Mouse (Mus musculus) monocyte, adult 5-6 weeks (primary cell): Measurements from ENCODE around the gene Shisa5. TPM values are rescaled to one million over a fixed set of nuclear protein-coding genes. Genes with fewer than 3 reads are reported as not detected.

Experiments
- ATAC-seq: fragments of 153-309, 156-312 bp; replicated peaks from 2 replicates; pipeline ENCODE4 v1.8.0; 2017; ENCODE audit warnings: mild to moderate bottlenecking; ENCODE audit not compliant: low TSS enrichment, insufficient number of reproducible peaks, severe bottlenecking, poor library complexity, low FRiP score
- total RNA-seq: library from RNA; stranded (forward); fragments of 200-1000, 200-491, 200-594 nt; gene quantifications from 3 replicates; pipeline ENCODE4 v1.2.3, GENCODE M21; 2017

The Shisa5 gene
- total RNA-seq, 1 experiment from 2014 or later: 526 TPM

DNA sequence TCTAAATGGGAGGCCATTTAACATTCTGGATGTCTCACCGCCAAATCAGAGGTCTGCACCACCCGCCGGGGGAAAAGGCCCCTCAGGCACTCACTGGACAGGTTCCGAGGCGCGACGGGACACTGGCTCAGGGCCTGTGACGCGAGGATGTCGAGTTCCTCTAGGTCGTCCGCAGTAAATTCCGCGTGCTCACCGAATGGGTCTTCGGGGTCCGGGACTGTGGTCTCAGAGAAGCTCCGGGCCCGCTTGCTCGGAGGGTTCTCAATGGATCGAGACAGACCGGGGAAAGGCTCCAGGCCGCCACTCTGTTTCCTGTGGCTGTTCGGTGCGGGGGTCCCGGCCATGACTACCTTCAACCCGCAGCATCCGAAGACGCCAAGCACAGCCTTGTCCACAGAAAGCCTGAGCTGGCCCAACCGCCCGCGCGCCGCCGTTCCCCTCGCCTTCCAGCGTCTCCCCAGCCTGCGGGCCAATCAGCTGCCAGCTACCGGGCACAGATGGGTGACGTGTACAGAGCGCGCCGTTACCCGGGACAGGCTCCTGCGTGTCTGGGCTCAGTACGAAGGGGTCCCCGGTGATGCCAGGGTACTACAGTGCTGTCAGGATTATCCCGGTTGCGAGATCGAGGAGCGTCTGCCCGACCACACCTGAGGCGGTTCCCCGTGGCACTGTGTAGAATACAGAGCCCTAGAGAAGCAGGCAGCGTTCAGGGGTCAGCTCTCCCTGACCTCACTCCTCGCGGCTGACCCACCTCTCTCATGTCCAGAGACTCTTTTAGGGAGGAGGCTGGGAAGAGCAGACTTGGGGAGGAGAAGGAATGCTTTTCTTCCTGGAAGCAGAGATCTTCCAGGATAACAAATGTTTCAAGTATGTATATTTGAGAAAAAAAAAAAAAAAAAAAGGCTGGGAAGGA is 35.6 kb downstream of the Shisa5 start, which contains the start of gene Atrip:
Atrip (minus strand) TSS at position 464 of the 913 bp plus-strand sequence.
- peak; percentile 99 for ATAC-seq

DNA sequence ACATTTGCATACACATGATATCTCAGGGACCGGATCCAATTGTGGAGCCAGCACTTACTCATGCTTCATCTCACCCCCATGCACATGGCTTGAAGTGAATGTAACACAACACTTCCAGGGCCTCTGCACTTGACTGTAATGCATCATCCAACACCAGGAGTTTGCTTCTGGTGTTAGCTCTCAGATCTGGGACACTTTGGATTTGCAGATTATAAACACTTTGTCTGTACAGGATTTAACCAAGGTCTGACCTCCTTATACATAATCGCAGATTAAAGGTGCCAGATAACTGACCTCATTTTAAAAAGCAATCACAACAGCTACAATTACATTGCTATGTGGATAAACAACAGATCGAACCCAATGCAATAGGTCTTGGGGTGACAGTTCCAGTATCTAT is 42.2 kb downstream of the Shisa5 start:
- ATAC-seq: no peak

DNA sequence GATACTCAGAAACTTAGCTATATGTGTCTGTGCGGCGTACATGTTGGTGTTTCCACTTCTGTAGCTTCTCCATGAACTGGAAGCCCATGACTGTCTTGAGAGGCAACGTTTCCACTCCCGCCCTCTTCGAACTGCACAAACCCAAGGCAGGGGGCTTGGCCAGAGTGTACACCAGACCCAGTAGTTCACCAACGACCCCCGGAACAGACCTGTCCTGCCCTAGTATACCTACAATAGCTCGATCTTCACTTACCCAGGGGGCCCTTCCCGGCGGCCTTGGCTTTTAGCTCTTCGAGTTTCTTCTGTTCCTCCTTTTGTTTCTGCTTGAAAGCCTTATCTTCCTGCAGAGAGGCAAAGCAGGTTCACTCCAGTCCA is 43.4 kb downstream of the Shisa5 start:
- ATAC-seq: no peak

DNA sequence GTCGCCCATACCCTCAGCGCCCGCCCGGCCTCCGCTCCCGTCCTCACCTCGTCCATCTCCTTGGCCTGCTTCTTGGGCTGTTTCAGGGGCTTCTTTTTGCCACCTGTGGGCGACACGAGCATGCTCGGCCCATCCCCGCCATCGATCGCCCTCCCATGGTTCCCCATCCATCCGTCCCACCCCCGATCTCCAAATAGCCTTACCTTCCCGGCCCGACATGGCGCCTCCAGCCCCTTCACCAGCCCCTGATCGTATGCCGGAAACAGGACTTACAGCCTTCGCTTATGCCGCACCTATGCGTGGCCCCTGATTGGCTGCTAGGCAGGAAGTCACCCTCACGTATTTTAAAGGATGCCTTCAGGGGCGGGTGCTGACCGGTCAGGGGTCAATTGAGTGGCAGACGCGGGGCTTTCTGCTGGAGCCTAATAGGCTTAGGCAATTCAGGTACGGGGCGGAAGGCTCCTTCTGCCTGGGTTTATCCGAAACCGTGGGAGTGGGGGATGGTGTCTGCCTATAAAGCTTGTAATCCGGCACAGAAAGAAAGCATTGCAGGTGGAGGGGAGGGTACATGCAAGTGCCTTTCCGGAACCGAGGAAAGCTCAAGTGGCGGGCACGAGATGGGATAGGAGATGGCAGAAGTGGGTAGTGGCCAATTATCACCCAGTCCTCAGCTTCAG is 43.9 kb downstream of the Shisa5 start, which contains the start of the genes Ccdc51 and Tma7:
Ccdc51 (plus strand) TSS at position 370 of the 677 bp plus-strand sequence.
Tma7 (minus strand) TSS at position 464 of the 677 bp plus-strand sequence.
- peak; percentile 98 for ATAC-seq

DNA sequence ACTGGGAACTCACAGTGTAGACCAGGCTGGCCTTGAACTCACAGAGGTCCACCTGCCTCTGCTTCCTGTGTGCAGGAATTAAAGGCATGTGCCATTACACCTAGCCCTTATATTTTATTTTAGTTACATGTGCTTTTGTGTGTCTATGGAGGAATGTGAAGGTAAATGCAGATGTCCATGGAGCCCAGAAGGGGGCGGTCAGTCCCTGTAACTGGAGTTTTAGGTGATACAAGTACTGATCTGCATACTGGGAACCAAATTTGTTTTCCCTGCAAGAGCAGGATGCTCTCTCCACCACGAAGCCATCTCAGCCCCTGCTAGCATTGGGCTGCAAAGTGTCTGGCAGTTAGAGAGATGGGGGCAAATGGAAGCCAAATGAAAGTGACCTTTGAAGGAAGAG is 46.6 kb downstream of the Shisa5 start:
- ATAC-seq: no peak

DNA sequence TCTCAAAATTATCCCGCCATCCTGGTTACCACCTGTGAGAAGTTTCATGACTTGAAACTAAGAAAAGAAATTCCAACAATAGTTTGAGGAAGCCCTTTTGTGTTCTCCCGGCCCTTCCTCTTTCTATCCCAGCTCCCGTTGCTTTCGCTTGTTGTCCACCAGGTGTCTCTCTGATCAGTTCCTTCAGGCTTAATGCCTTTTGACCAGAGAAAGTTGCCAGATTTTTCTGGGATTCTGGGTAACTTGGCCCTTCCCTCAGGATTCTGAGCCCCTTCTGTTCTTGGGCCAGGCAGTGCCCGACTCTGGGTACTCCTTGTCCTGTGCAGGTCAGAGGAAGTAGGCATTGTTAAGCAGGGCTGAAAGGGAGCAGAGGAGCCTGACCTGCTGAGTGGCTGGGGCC is 49.6 kb downstream of the Shisa5 start:
- ATAC-seq: no peak

DNA sequence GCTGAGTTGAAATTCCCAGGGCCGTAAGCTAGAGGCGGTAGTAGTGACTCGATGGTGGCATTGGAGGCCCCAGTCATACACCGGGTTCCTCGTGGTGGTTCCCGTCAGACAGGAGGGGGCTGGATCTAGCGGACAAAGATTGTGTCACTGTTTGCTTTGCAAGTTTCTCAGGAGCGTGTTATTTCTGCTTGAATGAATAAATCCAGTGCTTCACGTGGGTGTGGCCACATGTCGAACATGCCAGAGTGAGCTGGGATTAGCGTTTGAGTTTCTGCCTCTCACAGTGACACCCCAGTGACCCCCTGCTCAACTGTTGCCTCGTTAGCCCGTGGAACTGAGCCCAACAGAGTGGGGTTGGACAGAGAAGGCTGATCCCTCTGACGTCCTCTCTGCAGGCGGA is 52.1 kb downstream of the Shisa5 start:
- ATAC-seq: no peak

DNA sequence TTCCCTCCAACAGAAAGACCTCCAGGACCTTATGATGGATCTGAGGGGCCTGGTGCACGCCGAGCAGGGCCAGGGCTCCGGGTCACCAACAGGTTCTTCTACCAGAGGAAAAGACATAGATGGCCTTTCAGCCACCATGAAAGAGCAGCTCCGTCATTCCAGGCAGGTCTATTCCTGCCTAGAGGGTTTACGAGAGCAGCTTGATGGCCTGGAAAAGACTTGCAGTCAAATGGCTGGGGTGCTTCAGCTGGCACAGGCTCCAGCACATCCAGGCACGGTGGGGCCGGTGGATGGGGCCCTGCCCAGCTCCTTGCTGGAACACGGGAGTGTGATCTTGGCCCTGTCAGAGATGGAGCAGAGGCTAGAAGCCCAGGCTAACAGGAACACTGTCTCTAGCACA is 53.4 kb downstream of the Shisa5 start:
- no peak for ATAC-seq

DNA sequence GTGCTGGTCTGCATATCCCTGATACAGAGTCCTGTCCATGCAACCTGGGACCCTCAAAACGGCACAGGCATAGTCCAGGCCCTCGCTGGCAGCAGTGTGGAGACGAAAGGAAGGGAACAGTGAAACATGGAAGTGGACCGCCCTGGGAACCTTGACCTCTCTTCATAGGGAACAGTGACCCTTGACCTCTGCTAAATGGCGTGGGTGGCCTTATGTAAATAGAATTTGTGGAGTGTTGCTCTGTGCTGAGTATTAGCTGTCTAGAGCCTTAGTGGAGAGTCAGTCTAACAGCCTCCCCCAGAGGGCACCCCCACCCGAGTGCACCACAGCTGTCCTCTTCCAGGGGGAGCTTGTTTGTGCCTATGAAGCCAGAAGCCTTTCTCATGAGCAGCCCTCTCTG is 54.4 kb downstream of the Shisa5 start:
- ATAC-seq: no peak

DNA sequence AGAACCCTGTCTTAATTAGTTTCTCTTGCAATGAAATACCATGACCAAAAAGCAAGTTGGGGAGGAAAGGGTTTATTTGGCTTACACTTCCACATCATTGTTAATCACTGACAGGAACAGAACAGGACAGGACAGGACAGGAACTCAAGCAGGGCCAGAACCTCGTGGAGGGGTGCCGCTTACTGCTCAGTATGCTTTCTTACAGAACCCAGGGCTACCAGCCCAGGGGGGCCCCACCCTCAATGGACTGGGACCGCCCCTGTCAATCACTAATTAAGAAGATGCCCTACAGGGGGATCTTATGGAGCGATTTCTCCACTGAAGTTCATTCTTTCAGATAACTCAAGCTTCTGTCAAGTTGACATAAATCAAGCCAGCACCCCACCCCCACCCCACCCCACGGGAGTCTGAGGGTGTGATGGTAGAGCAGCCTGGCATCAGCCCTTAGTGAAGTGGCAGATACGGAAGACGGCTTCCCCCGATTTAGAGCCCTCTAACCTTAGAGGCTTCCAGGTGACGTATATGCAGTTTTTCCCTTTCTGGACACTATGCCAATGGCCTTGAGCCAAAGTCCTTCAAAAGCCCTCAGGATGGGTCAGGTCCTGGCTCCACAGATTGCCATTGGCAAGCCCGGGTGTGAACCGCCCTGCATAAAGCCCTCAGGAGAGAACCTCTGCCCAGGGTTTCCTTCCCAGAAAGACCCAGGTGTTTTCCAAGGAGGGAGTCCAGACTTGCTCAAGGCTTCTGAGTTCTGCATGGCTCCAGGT is 55.6 kb downstream of the Shisa5 start:
- ATAC-seq: no peak

DNA sequence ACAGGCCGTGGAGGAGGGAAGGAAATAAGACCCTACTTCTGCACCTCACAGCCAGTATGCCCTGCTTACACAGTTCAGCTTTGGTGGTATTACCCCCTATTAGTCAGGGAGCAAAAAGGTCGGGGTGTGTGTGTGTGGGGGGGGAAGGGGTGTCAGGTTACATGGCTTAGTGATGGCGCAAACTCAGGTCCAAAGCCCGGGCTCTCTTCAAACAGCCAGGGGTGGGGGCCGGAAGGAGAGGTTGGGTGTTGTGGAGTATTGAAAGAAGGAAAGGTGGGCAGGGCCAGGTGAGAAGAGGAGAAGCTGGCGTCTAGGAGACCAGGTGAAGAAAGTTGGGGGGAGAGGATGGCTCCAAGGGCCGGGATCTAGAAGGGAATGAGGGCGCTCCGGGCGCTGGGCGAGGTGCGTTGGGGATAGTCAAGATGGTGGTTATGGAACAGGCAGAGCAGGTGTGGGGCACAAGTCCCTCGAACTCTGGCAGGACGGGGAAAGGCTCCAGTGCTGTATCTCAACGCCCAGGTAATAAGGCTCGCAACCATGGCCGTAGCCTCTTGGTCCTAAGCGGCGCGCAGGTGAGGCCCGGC is 56.3 kb downstream of the Shisa5 start:
- ATAC-seq: no peak

DNA sequence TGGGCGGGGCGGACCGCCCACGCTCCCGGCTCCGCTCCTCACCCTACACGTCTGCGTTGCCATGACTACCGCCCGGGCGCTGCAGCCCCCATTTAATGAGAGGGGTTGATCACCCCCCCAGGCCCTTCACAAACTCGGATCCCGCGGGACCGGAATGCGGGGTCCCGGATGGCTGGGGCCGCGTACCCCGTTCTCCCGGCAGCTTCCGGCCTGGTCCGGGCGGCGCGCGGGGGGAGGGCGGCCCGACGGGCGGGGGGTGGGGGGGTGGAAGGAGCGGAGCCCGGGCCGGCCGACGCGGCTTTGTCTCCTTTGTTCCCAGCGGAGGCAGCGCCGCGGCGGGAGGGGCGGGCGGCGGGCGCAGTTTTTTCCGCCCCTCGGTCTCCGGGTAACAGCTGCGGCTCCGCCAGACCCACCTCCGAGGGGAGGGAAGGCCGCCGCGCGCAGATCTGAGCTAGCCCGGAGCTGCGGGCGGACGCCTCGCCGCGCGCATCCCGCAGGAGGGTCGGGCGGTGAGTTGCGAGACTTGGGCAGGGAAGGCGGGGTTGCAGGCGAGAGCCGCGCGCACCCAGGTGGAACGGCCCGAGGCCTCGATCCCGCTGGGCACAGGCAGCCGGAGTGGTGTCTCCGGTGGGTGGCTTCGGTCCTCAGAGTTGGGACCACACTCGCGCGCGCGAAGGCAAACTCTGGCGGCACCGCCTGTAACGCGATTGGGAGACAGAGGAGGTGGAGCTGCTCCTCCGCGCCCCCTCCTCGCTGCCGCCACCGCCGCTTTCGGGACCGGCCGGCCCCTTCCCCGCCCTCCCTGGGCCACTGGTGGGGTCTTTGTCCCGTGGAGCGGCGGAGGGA is 57.0 kb downstream of the Shisa5 start, which contains the start of gene Plxnb1:
Plxnb1 (plus strand) TSS at position 253 of the 846 bp plus-strand sequence.
- ATAC-seq: no peak

DNA sequence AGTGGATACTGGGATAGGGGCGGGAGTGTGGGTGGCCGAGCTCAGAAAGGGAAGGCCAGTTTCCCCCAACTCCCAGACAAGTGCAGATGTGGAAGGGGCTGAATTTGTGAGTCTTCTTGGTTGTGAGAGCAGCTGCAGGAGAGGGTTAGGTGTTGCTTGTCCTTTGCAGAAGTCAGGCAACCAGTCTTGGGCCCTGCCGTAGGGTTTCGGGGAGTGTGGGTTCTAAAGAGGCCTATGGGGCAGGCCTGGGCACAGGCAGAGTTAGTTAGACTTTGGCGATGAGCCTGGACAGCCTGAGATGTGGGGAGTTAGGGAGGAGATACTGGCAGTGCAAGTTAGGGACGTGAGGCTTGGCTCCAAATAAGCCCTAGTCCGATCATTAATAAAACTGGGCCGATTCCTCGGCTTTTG is 57.9 kb downstream of the Shisa5 start:
- no peak for ATAC-seq

DNA sequence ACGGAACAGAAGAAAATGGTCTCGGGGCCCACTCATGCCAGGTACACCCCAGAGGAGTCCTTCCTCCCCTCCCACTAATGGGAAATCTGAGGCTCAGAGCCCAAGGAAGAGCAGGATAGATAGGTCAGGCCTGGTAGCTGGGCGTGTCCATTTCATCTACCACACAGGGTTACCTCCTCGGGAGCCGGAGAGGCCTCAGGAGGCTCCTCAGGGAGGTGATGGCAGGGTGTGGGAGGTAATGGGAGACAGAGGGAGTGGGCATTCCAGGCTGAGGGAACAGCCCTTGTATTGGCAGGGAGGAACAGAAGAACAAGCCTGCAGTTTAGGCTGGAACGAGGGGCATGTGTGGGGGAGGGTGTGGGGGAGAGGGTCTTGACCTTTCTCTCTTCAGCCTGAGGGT is 58.5 kb downstream of the Shisa5 start:
- no peak for ATAC-seq

DNA sequence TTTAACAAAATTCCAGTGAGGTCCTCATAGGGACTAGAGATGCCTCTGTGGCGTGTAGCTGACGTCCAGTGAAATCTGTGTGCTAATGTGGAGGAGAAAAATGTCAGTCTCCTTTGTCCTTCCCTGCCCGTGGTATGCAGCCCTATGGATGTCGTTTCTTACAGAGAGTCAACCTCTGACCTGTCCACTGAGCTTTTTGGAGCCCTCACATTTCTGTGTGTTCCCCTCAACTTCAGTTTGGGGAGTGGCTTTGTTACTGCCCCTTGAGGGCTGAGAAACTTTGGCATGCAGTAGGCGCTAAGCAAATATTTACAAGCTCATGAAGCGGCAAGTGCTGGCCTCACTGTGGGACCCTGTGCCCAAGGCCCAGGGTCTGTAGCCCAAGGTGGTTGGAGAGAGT is 58.9 kb downstream of the Shisa5 start:
- ATAC-seq: no peak

DNA sequence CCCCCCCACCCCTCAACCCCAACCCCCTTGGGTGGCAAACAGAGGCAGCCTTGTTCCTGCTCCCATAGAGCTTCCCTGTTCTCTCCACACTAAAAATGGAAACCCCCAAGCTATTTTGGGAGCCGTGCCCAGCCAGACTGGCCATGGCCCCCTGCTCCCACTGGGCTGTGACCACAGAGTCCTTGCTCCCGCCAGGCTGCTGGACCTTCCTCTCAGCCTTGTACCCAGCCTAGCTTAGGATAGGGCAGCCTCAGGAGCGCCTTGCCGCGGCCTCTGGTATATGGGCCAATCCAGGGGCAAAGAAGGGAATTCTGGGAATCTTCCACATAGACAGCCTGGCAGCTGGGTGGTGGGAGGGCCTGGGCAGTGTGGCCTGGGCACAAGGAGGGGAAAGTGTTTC is 59.5 kb downstream of the Shisa5 start:
- ATAC-seq: no peak

DNA sequence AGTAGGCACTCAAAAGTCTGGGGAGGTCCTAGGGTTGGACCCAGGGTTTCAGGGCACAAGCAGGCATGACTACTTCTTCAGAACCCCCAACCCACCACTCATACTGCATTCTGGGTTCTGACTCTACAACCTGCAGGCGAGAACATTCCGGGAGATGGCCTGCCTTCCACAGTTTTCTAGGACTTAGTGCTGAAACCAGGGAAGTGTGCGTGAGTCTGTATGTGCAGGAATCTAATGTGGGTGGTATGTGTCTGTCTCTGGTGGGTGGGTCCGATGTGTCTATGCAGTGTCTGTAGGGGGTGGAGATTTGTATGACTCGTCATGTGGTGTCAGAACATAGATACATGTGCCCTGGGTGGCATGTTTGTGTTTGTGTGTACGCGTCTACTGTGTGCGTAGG is 60.0 kb downstream of the Shisa5 start:
- no peak for ATAC-seq

DNA sequence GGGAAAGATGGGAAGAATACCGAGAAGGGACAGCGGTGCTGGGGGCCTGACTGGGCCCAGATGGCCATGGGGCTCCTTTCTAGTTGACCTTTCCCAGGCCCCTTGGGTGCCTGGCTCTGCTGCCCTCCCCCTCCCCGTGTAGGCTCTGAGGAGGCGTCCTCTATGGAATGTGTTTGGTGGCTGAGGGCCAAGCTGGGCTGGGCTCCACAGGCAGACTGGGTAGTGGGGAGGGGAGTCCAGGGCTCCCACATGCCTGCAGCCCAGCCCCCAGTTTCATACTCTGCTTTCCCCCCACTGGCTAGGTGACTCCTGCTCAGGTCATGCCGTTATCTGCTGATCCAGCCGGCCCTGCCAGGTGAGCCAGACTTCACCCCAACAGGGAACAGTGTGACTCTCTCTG is 60.6 kb downstream of the Shisa5 start:
- ATAC-seq: no peak
